Mouse (Mus musculus): Measurements from ENCODE around the gene Ptar1. TPM values are rescaled to one million over a fixed set of nuclear protein-coding genes. Genes with fewer than 3 reads are reported as not detected.

The Ptar1 gene
- 5.5 and 7.1 TPM in 2 replicates for polyA plus RNA-seq (2014; fragmentation: Nextera tagmentation; extraction: Ambion mirVana)

DNA sequence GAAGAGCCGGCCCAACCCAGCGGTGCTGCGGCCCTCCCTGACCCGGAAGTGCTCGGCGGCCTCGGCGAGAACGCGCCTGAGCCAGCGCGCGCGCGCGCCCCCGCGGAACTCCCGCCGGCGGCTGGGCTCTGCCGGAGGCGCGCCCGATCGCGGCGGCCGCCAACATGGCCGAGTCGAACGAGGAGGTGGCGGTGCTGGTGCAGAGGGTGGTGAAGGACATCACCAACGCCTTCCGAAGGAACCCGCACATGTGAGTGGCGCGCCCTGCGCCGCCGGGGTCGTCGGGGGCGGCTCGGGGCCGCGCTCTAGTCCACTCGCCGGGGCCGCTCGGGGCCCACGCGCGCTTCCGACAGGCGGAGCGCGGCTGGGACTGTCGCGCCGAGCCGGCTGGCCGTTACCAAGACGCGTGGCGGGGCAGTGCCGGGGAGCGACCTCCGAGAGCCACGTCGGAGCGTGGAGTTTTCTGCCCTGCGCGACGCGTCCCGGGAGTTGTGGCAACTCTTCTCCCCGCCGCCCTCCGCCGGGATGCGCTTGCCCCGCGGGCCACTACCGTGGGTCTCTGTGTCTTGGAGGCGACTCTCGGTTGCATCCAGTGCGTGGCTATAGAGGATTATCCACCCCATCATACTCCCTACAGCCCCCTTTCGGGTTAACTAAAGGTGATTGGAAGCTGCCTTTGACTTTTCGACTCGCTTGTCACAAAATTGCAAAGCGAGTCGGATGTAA is at the start of gene Ptar1:
Ptar1 (plus strand) TSS at position 134 of the 726 bp plus-strand sequence.
- Histone ChIP-seq H3K9me3 (replicated peaks; ENCODE audit: control insufficient read depth, low read length) (no peaks in the 10 kb centered on the region), H3K36me3 (ENCODE audit: control insufficient read depth, insufficient read depth, low read length) (no peaks in the 10 kb centered on the region), H3K27ac (ENCODE audit: low read depth, low read length) (peak within 1 kb of the TSS; percentile 88), H3K4me3 (ENCODE audit: low read depth, low read length) (peak within 1 kb of the TSS; percentile 77), H3K4me1 (ENCODE audit: control insufficient read depth, insufficient read depth, low read length) (peaks cover 6% of the 10 kb centered on the region; the same call in 1 of the 2 replicates), H3K4me2 (ENCODE audit: low read length) (peak within 1 kb of the TSS; percentile 71), H3K27me3 (replicated peaks; ENCODE audit: control insufficient read depth, insufficient read depth, low read length) (no peaks in the 10 kb centered on the region), H3K9ac (ENCODE audit: low read length) (peak within 1 kb of the TSS; percentile 92)
- ATAC-seq (peak; percentile 94), DNase-seq (ENCODE audit: low spot score) (peak; percentile 88)
- under 1% methylated on average over 84 of the region's 93 CpGs for WGBS

GRCm38 (mm10) chr19:23643819-23644218 is 43.4 kb upstream of the Ptar1 start:
- WGBS, result 87% methylated on average over 5 of the region's 5 CpGs
- no peaks in the 10 kb centered on the region for H3K36me3 ChIP-seq (ENCODE audit: control insufficient read depth, insufficient read depth, low read length)
- H3K9me3 ChIP-seq (replicated peaks; ENCODE audit: control insufficient read depth, low read length), result no peaks in the 10 kb centered on the region
- H3K9ac ChIP-seq (ENCODE audit: low read length), result no peak overlapping the region
- DNase-seq (ENCODE audit: low spot score) (no peak), ATAC-seq (no peak)
- H3K4me2 ChIP-seq (ENCODE audit: low read length), result no peak overlapping the region
- H3K4me3 ChIP-seq (ENCODE audit: low read depth, low read length), result no peak overlapping the region
- H3K27me3 ChIP-seq (replicated peaks; ENCODE audit: control insufficient read depth, insufficient read depth, low read length), result no peaks in the 10 kb centered on the region
- no peaks in the 10 kb centered on the region for H3K4me1 ChIP-seq (ENCODE audit: control insufficient read depth, insufficient read depth, low read length)
- no peak overlapping the region for H3K27ac ChIP-seq (ENCODE audit: low read depth, low read length)

- WGBS, result 59% methylated on average over 7 of the region's 7 CpGs
- ATAC-seq, result no peak
- Histone ChIP-seq H3K4me1 (ENCODE audit: control insufficient read depth, insufficient read depth, low read length) (no peaks in the 10 kb centered on the region), H3K27ac (ENCODE audit: low read depth, low read length) (no peak overlapping the region), H3K4me3 (ENCODE audit: low read depth, low read length) (no peak overlapping the region), H3K9ac (ENCODE audit: low read length) (no peak overlapping the region), H3K4me2 (ENCODE audit: low read length) (no peak overlapping the region), H3K9me3 (replicated peaks; ENCODE audit: control insufficient read depth, low read length) (no peaks in the 10 kb centered on the region), H3K36me3 (ENCODE audit: control insufficient read depth, insufficient read depth, low read length) (no peaks in the 10 kb centered on the region), H3K27me3 (replicated peaks; ENCODE audit: control insufficient read depth, insufficient read depth, low read length) (no peaks in the 10 kb centered on the region)
- no peak for DNase-seq (ENCODE audit: low spot score)
Observed at GRCm38 (mm10) chr19:23645347-23645746, 41.9 kb upstream of the Ptar1 start.

- WGBS, result 92% methylated on average over 7 of the region's 7 CpGs
- Histone ChIP-seq H3K27me3 (replicated peaks; ENCODE audit: control insufficient read depth, insufficient read depth, low read length) (no peaks in the 10 kb centered on the region), H3K4me1 (ENCODE audit: control insufficient read depth, insufficient read depth, low read length) (no peaks in the 10 kb centered on the region), H3K4me3 (ENCODE audit: low read depth, low read length) (no peak overlapping the region), H3K9ac (ENCODE audit: low read length) (no peak overlapping the region), H3K9me3 (replicated peaks; ENCODE audit: control insufficient read depth, low read length) (no peaks in the 10 kb centered on the region), H3K36me3 (ENCODE audit: control insufficient read depth, insufficient read depth, low read length) (no peaks in the 10 kb centered on the region), H3K27ac (ENCODE audit: low read depth, low read length) (no peak overlapping the region), H3K4me2 (ENCODE audit: low read length) (no peak overlapping the region)
- ATAC-seq (no peak), DNase-seq (ENCODE audit: low spot score) (no peak)
Observed at GRCm38 (mm10) chr19:23647308-23647707, 39.9 kb upstream of the Ptar1 start.

GRCm38 (mm10) chr19:23652644-23653043 is 34.6 kb upstream of the Ptar1 start, which contains the start of gene 1700028P14Rik:
Gene 1700028P14Rik, minus strand, starts transcription at chr19:23652812.
- no peaks in the 10 kb centered on the region for H3K4me1 ChIP-seq (ENCODE audit: control insufficient read depth, insufficient read depth, low read length)

GRCm38 (mm10) chr19:23653154-23653553 is 34.1 kb upstream of the Ptar1 start:
- no peaks in the 10 kb centered on the region for H3K9me3 ChIP-seq (replicated peaks; ENCODE audit: control insufficient read depth, low read length)
- no peaks in the 10 kb centered on the region for H3K27me3 ChIP-seq (replicated peaks; ENCODE audit: control insufficient read depth, insufficient read depth, low read length)
- H3K9ac ChIP-seq (ENCODE audit: low read length), result no peak overlapping the region
- H3K27ac ChIP-seq (ENCODE audit: low read depth, low read length), result no peak overlapping the region
- WGBS, result 94% methylated on average over 5 of the region's 5 CpGs
- no peak overlapping the region for H3K4me3 ChIP-seq (ENCODE audit: low read depth, low read length)
- H3K36me3 ChIP-seq (ENCODE audit: control insufficient read depth, insufficient read depth, low read length), result no peaks in the 10 kb centered on the region
- H3K4me1 ChIP-seq (ENCODE audit: control insufficient read depth, insufficient read depth, low read length), result no peaks in the 10 kb centered on the region
- ATAC-seq (no peak; the same call in 1 of the 2 replicates), DNase-seq (ENCODE audit: low spot score) (no peak)
- no peak overlapping the region for H3K4me2 ChIP-seq (ENCODE audit: low read length)

More at GRCm38 (mm10) chr19:23652644-23653043, 34.6 kb upstream of the Ptar1 start, which contains the start of gene 1700028P14Rik:
- H3K4me3 ChIP-seq (ENCODE audit: low read depth, low read length), result peak within 1 kb of the TSS; percentile 3; the same call in 1 of the 2 replicates
- no peaks in the 10 kb centered on the region for H3K9me3 ChIP-seq (replicated peaks; ENCODE audit: control insufficient read depth, low read length)
- H3K27me3 ChIP-seq (replicated peaks; ENCODE audit: control insufficient read depth, insufficient read depth, low read length), result no peaks in the 10 kb centered on the region
- no peak within 1 kb of the TSS for H3K9ac ChIP-seq (ENCODE audit: low read length)
- ATAC-seq, result peak; percentile 83
- peak; percentile 64 for DNase-seq (ENCODE audit: low spot score)
- 6% methylated on average over 13 of the region's 13 CpGs for WGBS
- H3K4me2 ChIP-seq (ENCODE audit: low read length), result peak within 1 kb of the TSS; percentile 43
- H3K27ac ChIP-seq (ENCODE audit: low read depth, low read length), result no peak within 1 kb of the TSS
- no peaks in the 10 kb centered on the region for H3K36me3 ChIP-seq (ENCODE audit: control insufficient read depth, insufficient read depth, low read length)

DNA sequence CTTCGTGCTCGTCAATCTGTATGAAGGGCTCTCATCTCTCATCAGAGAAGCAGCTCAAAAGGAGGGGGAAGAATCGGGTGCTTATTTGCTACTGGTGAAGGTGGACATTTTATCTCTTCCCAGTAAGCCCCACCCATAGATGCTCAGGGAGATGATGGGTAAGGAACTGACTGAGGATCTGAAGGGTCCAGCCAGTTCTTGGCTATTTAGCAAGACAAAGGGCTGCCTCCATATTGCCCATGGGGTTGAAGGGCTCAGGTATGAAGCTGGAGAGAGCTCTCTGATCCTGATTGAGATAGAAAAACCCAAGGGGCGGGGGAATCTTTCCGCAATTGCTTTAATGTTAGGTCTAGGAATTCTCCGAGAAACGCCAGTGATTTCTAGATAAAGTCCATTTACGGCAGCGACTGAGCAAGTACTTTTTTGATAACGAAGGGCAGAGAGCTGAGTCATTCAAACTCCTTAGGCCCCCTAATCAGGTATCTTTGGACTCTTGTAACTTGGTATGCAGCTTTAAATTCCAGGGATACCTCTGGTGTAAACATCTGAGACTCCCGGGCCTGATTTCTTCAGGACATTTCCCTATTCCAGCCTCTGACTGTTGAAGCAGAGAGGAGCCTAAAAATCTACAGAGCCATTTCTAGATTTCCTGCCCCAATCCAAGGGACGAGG is 29.8 kb upstream of the Ptar1 start:
- Histone ChIP-seq H3K9me3 (replicated peaks; ENCODE audit: control insufficient read depth, low read length) (no peaks in the 10 kb centered on the region), H3K36me3 (ENCODE audit: control insufficient read depth, insufficient read depth, low read length) (no peaks in the 10 kb centered on the region), H3K27me3 (replicated peaks; ENCODE audit: control insufficient read depth, insufficient read depth, low read length) (no peaks in the 10 kb centered on the region), H3K27ac (ENCODE audit: low read depth, low read length) (no peak overlapping the region), H3K4me2 (ENCODE audit: low read length) (no peak overlapping the region), H3K4me1 (ENCODE audit: control insufficient read depth, insufficient read depth, low read length) (no peaks in the 10 kb centered on the region), H3K4me3 (ENCODE audit: low read depth, low read length) (no peak overlapping the region), H3K9ac (ENCODE audit: low read length) (no peak overlapping the region)
- no peak for DNase-seq (ENCODE audit: low spot score)
- no peak for ATAC-seq
- 74% methylated on average over 12 of the region's 12 CpGs for WGBS

DNA sequence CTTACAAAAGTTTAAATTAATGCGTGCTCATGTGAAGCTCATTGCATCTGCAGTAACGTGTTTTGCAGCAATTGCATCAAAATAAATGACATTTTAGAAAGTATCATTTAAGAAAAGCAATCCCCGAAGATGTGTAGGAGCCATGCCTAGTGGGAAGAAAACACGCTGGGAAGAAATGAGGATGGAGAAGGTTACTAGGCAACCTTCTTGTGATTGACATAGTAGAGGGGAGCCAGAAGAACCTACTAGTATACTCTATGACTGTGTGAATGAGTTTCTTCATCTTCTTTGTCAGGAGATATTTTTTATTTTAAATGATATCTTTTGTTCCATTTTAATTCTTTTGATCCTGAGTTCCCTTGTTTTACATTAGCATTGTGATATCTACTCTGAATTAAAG is 28.9 kb upstream of the Ptar1 start:
- no peak overlapping the region for H3K9ac ChIP-seq (ENCODE audit: low read length)
- H3K27me3 ChIP-seq (replicated peaks; ENCODE audit: control insufficient read depth, insufficient read depth, low read length), result no peaks in the 10 kb centered on the region
- H3K27ac ChIP-seq (ENCODE audit: low read depth, low read length), result no peak overlapping the region
- no peaks in the 10 kb centered on the region for H3K9me3 ChIP-seq (replicated peaks; ENCODE audit: control insufficient read depth, low read length)
- WGBS, result 87% methylated on average over 4 of the region's 4 CpGs
- no peak overlapping the region for H3K4me3 ChIP-seq (ENCODE audit: low read depth, low read length)
- H3K4me1 ChIP-seq (ENCODE audit: control insufficient read depth, insufficient read depth, low read length), result no peaks in the 10 kb centered on the region
- no peaks in the 10 kb centered on the region for H3K36me3 ChIP-seq (ENCODE audit: control insufficient read depth, insufficient read depth, low read length)
- ATAC-seq (no peak), DNase-seq (ENCODE audit: low spot score) (no peak)
- no peak overlapping the region for H3K4me2 ChIP-seq (ENCODE audit: low read length)

GRCm38 (mm10) chr19:23664083-23664482 is 23.1 kb upstream of the Ptar1 start:
- Histone ChIP-seq H3K36me3 (ENCODE audit: control insufficient read depth, insufficient read depth, low read length) (no peaks in the 10 kb centered on the region), H3K4me3 (ENCODE audit: low read depth, low read length) (no peak overlapping the region), H3K9ac (ENCODE audit: low read length) (no peak overlapping the region), H3K27ac (ENCODE audit: low read depth, low read length) (no peak overlapping the region), H3K4me1 (ENCODE audit: control insufficient read depth, insufficient read depth, low read length) (no peaks in the 10 kb centered on the region), H3K4me2 (ENCODE audit: low read length) (no peak overlapping the region), H3K27me3 (replicated peaks; ENCODE audit: control insufficient read depth, insufficient read depth, low read length) (no peaks in the 10 kb centered on the region), H3K9me3 (replicated peaks; ENCODE audit: control insufficient read depth, low read length) (no peaks in the 10 kb centered on the region)
- DNase-seq (ENCODE audit: low spot score) (no peak), ATAC-seq (no peak)
- WGBS, result 95% methylated on average over 7 of the region's 7 CpGs
